Mouse (Mus musculus) forebrain, embryonic 15.5 days (tissue): Measurements from ENCODE around the gene Gm8890. TPM values are rescaled to one million over a fixed set of nuclear protein-coding genes. Genes with fewer than 3 reads are reported as not detected.
"Not testable (repeated sequence)": the region's sequence is repeated elsewhere in the genome, so short reads cannot be mapped to it uniquely, and the experiment has no call there.

Experiments
- ATAC-seq: fragments of 200-750 bp; cut with Nextera tagmentation; replicated peaks from 2 replicates; pipeline ENCODE4 v1.8.0; 2017; ENCODE audit warnings: mild to moderate bottlenecking, moderate TSS enrichment, moderate library complexity
- H3K27ac ChIP-seq: fragments of 300-500 bp; sonication (generic); replicated peaks from 2 replicates; pipeline ENCODE4 v1.5.1; 2015; ENCODE audit warnings: mild to moderate bottlenecking, inconsistent platforms
- H3K27me3 ChIP-seq: fragments of 300-500 bp; sonication (generic); 2 replicates; pipeline ENCODE4 v1.6.1; 2015; ENCODE audit warnings: inconsistent platforms
- H3K36me3 ChIP-seq: fragments of 300-500 bp; sonication (generic); 2 replicates; pipeline ENCODE4 v1.6.1; 2015; ENCODE audit warnings: mild to moderate bottlenecking, inconsistent platforms
- H3K4me1 ChIP-seq: fragments of 300-500 bp; sonication (generic); 2 replicates; pipeline ENCODE4 v1.6.1; 2015; ENCODE audit warnings: inconsistent platforms
- H3K4me2 ChIP-seq: fragments of 300-500 bp; sonication (generic); replicated peaks from 2 replicates; pipeline ENCODE4 v1.6.1; 2015; ENCODE audit warnings: mild to moderate bottlenecking, inconsistent platforms
- H3K4me3 ChIP-seq: fragments of 300-500 bp; sonication (generic); 2 replicates; pipeline ENCODE4 v1.5.1; 2015; ENCODE audit warnings: mild to moderate bottlenecking, inconsistent platforms
- H3K9ac ChIP-seq: fragments of 300-500 bp; sonication (generic); replicated peaks from 2 replicates; pipeline ENCODE4 v1.6.1; 2015; ENCODE audit warnings: mild to moderate bottlenecking, inconsistent platforms
- H3K9me3 ChIP-seq: fragments of 300-500 bp; sonication (generic); 2 replicates; pipeline ENCODE4 v1.6.1; 2016; ENCODE audit warnings: inconsistent platforms
- WGBS: fragments of 180-500 bp; shearing (Covaris S2); methylation state at CpG from one replicate; pipeline ENCODE4 v1.1.7; 2015; ENCODE audit warnings: mixed read lengths; 5-methylcytosine and 5-hydroxymethylcytosine counted together
- polyA plus RNA-seq: library from polyadenylated mRNA; unstranded; fragments of >200 nt; fragmentation: Nextera tagmentation; extraction: Ambion mirVana; gene quantifications from 2 replicates; pipeline ENCODE4 v1.2.1, GENCODE M21; 2015

Gm8890 gene
- not detected in 2 replicates for polyA plus RNA-seq

GRCm38 (mm10) chr5:11255733-11256132 is at the start of gene Gm8890:
TSS of gene Gm8890 (plus strand) at chr5:11256033.
- not testable (repeated sequence) for H3K9me3 ChIP-seq, H3K36me3 ChIP-seq, H3K27me3 ChIP-seq, H3K4me2 ChIP-seq, H3K27ac ChIP-seq, H3K4me3 ChIP-seq, ATAC-seq, H3K4me1 ChIP-seq, H3K9ac ChIP-seq
- 17% methylated on average over 1 of the region's 2 CpGs for WGBS

- not testable (repeated sequence) for H3K9ac ChIP-seq, H3K4me3 ChIP-seq, H3K9me3 ChIP-seq, H3K4me2 ChIP-seq, H3K36me3 ChIP-seq, H3K27ac ChIP-seq, H3K27me3 ChIP-seq, ATAC-seq, H3K4me1 ChIP-seq
- 52% methylated on average over 1 of the region's 1 CpGs for whole genome bisulfite sequencing
These were observed 388 bp downstream of the Gm8890 start for GRCm38 (mm10) chr5:11256221-11256620.

Other genes with a start within 250 kb of the Gm8890 start
- not detected in 2 replicates for gene Gm8879, start 128.4 kb upstream of the Gm8890 start, polyA plus RNA-seq
- gene Gm5861, start 73.0 kb upstream of the Gm8890 start, polyA plus RNA-seq: not detected in 2 replicates
- gene Speer1, start 85.5 kb downstream of the Gm8890 start, polyA plus RNA-seq: not detected in 2 replicates
- not detected in 2 replicates for gene Gm8897, start 160.4 kb downstream of the Gm8890 start, polyA plus RNA-seq
- not detected in 2 replicates for gene Gm8906, start 246.7 kb downstream of the Gm8890 start, polyA plus RNA-seq